Comparison of ENCODE assay signal across 8 mouse cellular contexts in genomic region chr19:10677915-10678771, GRCm38 (mm10). TPM values are rescaled to one million over a fixed set of nuclear protein-coding genes. Genes with fewer than 3 reads are reported as not detected.
DNase-seq lines count a peak whose midpoint lies in the region; ATAC-seq and TF ChIP-seq lines count a peak whose summit lies in the region.

TSS of gene Pga5 (minus strand) at chr19:10678071.

- H3K4me3 ChIP-seq in forebrain, embryonic 11.5 days (ENCODE audit: low read depth, low read length), result no peak within 1 kb of the TSS
- H3K4me3 ChIP-seq in lung, postnatal 0 days (ENCODE audit: low read depth, low read length), result no peak within 1 kb of the TSS

- peak; percentile 96 for TF ChIP-seq CTCF in lung, postnatal 0 days (IDR thresholded peaks at IDR 0.05)

- no peak within 1 kb of the TSS for H3K4me2 ChIP-seq in forebrain, embryonic 11.5 days (ENCODE audit: low read depth, low read length, severe bottlenecking)
- H3K4me2 ChIP-seq in lung, postnatal 0 days (replicated peaks; ENCODE audit: low read depth, low read length), result no peak within 1 kb of the TSS

- 0 out of 2 replicates have a peak, but pooled peaks cover 1% of the 10 kb centered on the region for H3K4me1 ChIP-seq in forebrain, embryonic 11.5 days (replicated peaks; ENCODE audit: control insufficient read depth, insufficient read depth, low read length)
- H3K4me1 ChIP-seq in lung, postnatal 0 days (ENCODE audit: insufficient read depth, low read depth, low read length), result no peaks in the 10 kb centered on the region

- H3K9me3 ChIP-seq in forebrain, embryonic 11.5 days (ENCODE audit: control insufficient read depth, low read length), result no peaks in the 10 kb centered on the region
- no peaks in the 10 kb centered on the region for H3K9me3 ChIP-seq in lung, postnatal 0 days (ENCODE audit: low read length)

- 49% methylated on average over 6 of the region's 6 CpGs for WGBS in forebrain, embryonic 11.5 days
- WGBS in lung, postnatal 0 days, result 19% methylated on average over 6 of the region's 6 CpGs

- ATAC-seq in forebrain, embryonic 11.5 days (replicated peaks; ENCODE audit: low FRiP score), result peak; percentile 74; the same call in 1 of the 2 replicates
- 0 out of 2 replicates have a peak, but pooled peaks have one; percentile 55 for ATAC-seq in lung, postnatal 0 days

- no peaks in the 10 kb centered on the region for H3K27me3 ChIP-seq in forebrain, embryonic 11.5 days (ENCODE audit: control insufficient read depth, insufficient read depth, low read length)
- no peaks in the 10 kb centered on the region for H3K27me3 ChIP-seq in lung, postnatal 0 days (replicated peaks; ENCODE audit: insufficient read depth, low read length)

- intact Hi-C loops in heart, postnatal 25 days (cut with DNase I), result loop anchor here (1.0 to 5.0 kb wide), 2 partner anchors 31 to 279 kb away; no protein-coding TSS in a partner anchor

- DNase-seq in CD8-positive naive resting alpha-beta T cell, adult 2 months (ENCODE audit: low read depth in 2 of 2, low spot score in 2 of 2), result peak; percentile 68 to 79
- DNase-seq in brain, adult 2 months (ENCODE audit: low read depth, low spot score), result peak; percentile 91
- DNase-seq in forebrain, embryonic 11.5 days (ENCODE audit: low spot score), result peak; percentile 79
- peak; percentile 40 for DNase-seq in heart, postnatal 25 days (ENCODE audit: low spot score)
- peak; percentile 87 for DNase-seq in layer of hippocampus, adult 9-10 months (ENCODE audit: low spot score)
- DNase-seq in lung, postnatal 0 days (ENCODE audit: low spot score), result peak; percentile 84
- peak; percentile 83 for DNase-seq in ovary, postnatal 14 days (ENCODE audit: low spot score)
- peak; percentile 63 for DNase-seq in thymus, postnatal 0 days (ENCODE audit: low spot score)

- H3K27ac ChIP-seq in forebrain, embryonic 11.5 days (ENCODE audit: low read depth, low read length), result no peak within 1 kb of the TSS
- H3K27ac ChIP-seq in lung, postnatal 0 days (ENCODE audit: low read length), result no peak within 1 kb of the TSS

- no peak for TF ChIP-seq EP300 in lung, postnatal 0 days (IDR thresholded peaks at IDR 0.05)

- no peak within 1 kb of the TSS for H3K9ac ChIP-seq in forebrain, embryonic 11.5 days (ENCODE audit: low read length)
- no peak within 1 kb of the TSS for H3K9ac ChIP-seq in lung, postnatal 0 days (replicated peaks; ENCODE audit: low read depth)

- no peaks in the 10 kb centered on the region for H3K36me3 ChIP-seq in forebrain, embryonic 11.5 days (ENCODE audit: control insufficient read depth, insufficient read depth, low read length)
- no peaks in the 10 kb centered on the region for H3K36me3 ChIP-seq in lung, postnatal 0 days (ENCODE audit: insufficient read depth, low read length)

RNA-seq across cellular contexts. Expression of gene Pga5, which starts in this region (rescaled TPM):
- not detected in 2 replicates for polyA plus RNA-seq in forebrain, embryonic 11.5 days (2014; fragmentation: Nextera tagmentation; extraction: Ambion mirVana)
- total RNA-seq in heart, postnatal 25 days (2021), result not detected
- not detected in 2 replicates for polyA plus RNA-seq in lung, postnatal 0 days (2015; fragmentation: Nextera tagmentation; extraction: Ambion mirVana)
- 0.49 and 0.95 TPM in 2 replicates for polyA plus RNA-seq in thymus, postnatal 0 days (2015; fragmentation: Nextera tagmentation; extraction: Ambion mirVana)

Comparison
In these comparisons a context has a peak if more than half of its experiments do, and no peak if none do; other contexts are left out.
1. Peak in DNase-seq and ATAC-seq in forebrain, embryonic 11.5 days; RNA of the gene not detected or under 1 TPM.
2. Peak in DNase-seq in heart, postnatal 25 days; RNA of the gene not detected or under 1 TPM.
3. Peak in DNase-seq and ATAC-seq in lung, postnatal 0 days; RNA of the gene not detected or under 1 TPM.
4. Peak in DNase-seq in thymus, postnatal 0 days; RNA of the gene not detected or under 1 TPM.
5. DNase-seq: peak in every context shown above with its lines; median percentile 91 in brain, adult 2 months; 87 in layer of hippocampus, adult 9-10 months; 84 in lung, postnatal 0 days; 83 in ovary, postnatal 14 days; 79 in forebrain, embryonic 11.5 days; 74 in CD8-positive naive resting alpha-beta T cell, adult 2 months; 63 in thymus, postnatal 0 days; 40 in heart, postnatal 25 days.